18 mouse cellular contexts compared by ENCODE assay signal in the genomic region with DNA sequence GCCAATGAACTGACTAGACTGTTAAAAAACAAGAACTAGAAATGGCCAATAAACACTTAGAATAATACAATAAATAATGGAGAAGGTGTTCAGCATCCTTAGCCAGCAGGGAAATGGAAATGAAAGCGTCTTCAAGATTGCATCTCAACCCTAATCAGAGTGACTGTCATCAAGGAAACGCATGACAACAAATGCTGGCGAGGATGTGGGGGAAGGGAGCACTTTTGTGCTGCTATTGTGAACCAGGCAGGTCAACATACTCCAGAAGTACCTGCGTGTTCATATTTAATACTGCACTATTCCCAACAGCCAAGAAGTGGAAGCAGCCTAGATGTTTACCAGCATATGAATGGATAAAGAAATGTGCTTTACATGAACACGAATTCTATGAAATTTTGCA. TPM values are rescaled to one million over a fixed set of nuclear protein-coding genes. Genes with fewer than 3 reads are reported as not detected.
DNase-seq lines count a peak whose midpoint lies in the region; ATAC-seq and TF ChIP-seq lines count a peak whose summit lies in the region.
"Had no signal": no experiment of that assay in that cellular context is flagged by ENCODE, and none has a peak within 500 bp of the region (broad histone marks: within the 10 kb centered on the region; RNA-seq: fewer than 3 reads in every experiment).

No protein-coding gene starts in this region.

- no peak for TF ChIP-seq POLR2A in kidney, adult 2 months (IDR thresholded peaks at IDR 0.05; ENCODE audit: low read depth, low read length)

- peak; percentile 13 for DNase-seq in kidney, adult 2 months
- no peak for DNase-seq in kidney, adult 9 months
- peak; percentile 42 for DNase-seq in thymus, postnatal 14 days
- DNase-seq in thymus, postnatal 4 days, result no peak
- DNase-seq in frontal cortex, postnatal 14 days (ENCODE audit: low spot score in 2 of 2), result no peak
- no peak for DNase-seq in neural tube, embryonic 10.5 days (ENCODE audit: extremely low spot score, low spot score)
- DNase-seq: adrenal gland, postnatal 10 days; cerebellum, adult 2 months; cerebellum, postnatal 10 days; forebrain, postnatal 0 days had no signal

- H3K27me3 ChIP-seq in kidney, adult 2 months (replicated peaks; ENCODE audit: control insufficient read depth, insufficient read depth, low read length), result no peaks in the 10 kb centered on the region
- H3K27me3 ChIP-seq: heart, embryonic 12.5 days; hindbrain, embryonic 15.5 days had no signal

- H3K27ac ChIP-seq in kidney, adult 2 months (ENCODE audit: insufficient read depth, low read depth, low read length), result no peak overlapping the region
- H3K27ac ChIP-seq: embryonic facial prominence, embryonic 10.5 days; forebrain, embryonic 13.5 days; hindbrain, embryonic 10.5 days; hindbrain, embryonic 15.5 days had no signal

- H3K4me1 ChIP-seq in kidney, adult 2 months (ENCODE audit: control insufficient read depth, insufficient read depth, low read length), result no peaks in the 10 kb centered on the region

- 56% methylated on average over 5 of the region's 5 CpGs for WGBS in kidney, adult 2 months

- no peak overlapping the region for H3K4me3 ChIP-seq in kidney, adult 2 months (ENCODE audit: insufficient read depth, low read depth, low read length)
- H3K4me3 ChIP-seq: embryonic facial prominence, embryonic 10.5 days; forebrain, embryonic 13.5 days; heart, embryonic 12.5 days; hindbrain, embryonic 10.5 days; hindbrain, embryonic 15.5 days had no signal

- no peaks in the 10 kb centered on the region for H3K36me3 ChIP-seq in kidney, adult 2 months (ENCODE audit: control insufficient read depth, insufficient read depth, low read length)
- H3K36me3 ChIP-seq: embryonic facial prominence, embryonic 10.5 days; G1E; heart, embryonic 12.5 days; hindbrain, embryonic 10.5 days; hindbrain, embryonic 15.5 days had no signal

- ATAC-seq in activated CD4-positive, CD25-positive, alpha-beta regulatory T cell, adult 4 months, result peak; percentile 28
- ATAC-seq: forebrain, embryonic 13.5 days; forebrain, postnatal 0 days; inflammation-experienced regulatory T-cells, adult 6 months had no signal

- no peak for TF ChIP-seq CTCF in kidney, adult 2 months (conservative IDR thresholded peaks at IDR 0.05; ENCODE audit: insufficient read depth, insufficient read length, low read depth, low read length)

RNA-seq across cellular contexts. Expression of a gene that starts 4.9 kb away (rescaled TPM):
- polyA plus RNA-seq in kidney, adult 2 months (2012; rRNA removed), result 1.4 and 3.0 TPM in 2 replicates
- 1 to 10 TPM; 1.0 to 1.8 TPM for polyA plus RNA-seq in activated CD4-positive, CD25-positive, alpha-beta regulatory T cell, adult 4 months (2017; shearing (Covaris generic))
- polyA plus RNA-seq: G1E had no signal

RNA-seq across cellular contexts. Expression of a gene that starts 53.1 kb away (rescaled TPM):
- not detected in 2 replicates for polyA plus RNA-seq in kidney, adult 2 months (2012; rRNA removed)
- under 1 TPM in 1 of 2 experiments, not detected in 1; 0.17 TPM for polyA plus RNA-seq in activated CD4-positive, CD25-positive, alpha-beta regulatory T cell, adult 4 months (2017; shearing (Covaris generic))
- polyA plus RNA-seq: G1E; hindbrain, embryonic 10.5 days had no signal

Comparison
In these comparisons a context has a peak if more than half of its experiments do, and no peak if none do; other contexts are left out.
1. DNase-seq: peak in kidney, adult 2 months (single experiment) and thymus, postnatal 14 days (single experiment); none in kidney, adult 9 months (single experiment), thymus, postnatal 4 days (single experiment), frontal cortex, postnatal 14 days (0 of 2) and neural tube, embryonic 10.5 days (single experiment).